Mouse (Mus musculus) regulatory T cell (primary cell): ENCODE data around the gene Sik3.
"Not testable (repeated sequence)": the region's sequence is repeated elsewhere in the genome, so short reads cannot be mapped to it uniquely, and the experiment has no call there.

Experiments used
- in situ Hi-C: fragments of 300-600 bp; cut with MboI, MseI; formaldehyde crosslinking; loops from one replicate; pipeline ENCODE4 v1.15.1; 2025; ENCODE audit warnings: high pct_unique_total_duplicates

Gene Sik3

GRCm38 (mm10) chr9:46150116-46150515 lies 137.5 kb downstream of the Sik3 start:
- in situ Hi-C loops, result no loop called here

GRCm38 (mm10) chr9:46150890-46151703 lies 138.5 kb downstream of the Sik3 start:
- in situ Hi-C loops, result no loop called here

- in situ Hi-C loops, result no loop called here
Observed at GRCm38 (mm10) chr9:46151704-46152040, 139.1 kb downstream of the Sik3 start.

GRCm38 (mm10) chr9:46152067-46153015 lies 139.7 kb downstream of the Sik3 start:
- in situ Hi-C loops, result no loop called here

GRCm38 (mm10) chr9:46154469-46154868 lies 141.8 kb downstream of the Sik3 start:
- in situ Hi-C loops, result no loop called here

- in situ Hi-C loops, result no loop called here
Observed at GRCm38 (mm10) chr9:46155026-46155425, 142.4 kb downstream of the Sik3 start.

GRCm38 (mm10) chr9:46155818-46156217 lies 143.2 kb downstream of the Sik3 start:
- in situ Hi-C loops, result not testable (repeated sequence)

- in situ Hi-C loops, result no loop called here
Observed at GRCm38 (mm10) chr9:46156711-46157110, 144.1 kb downstream of the Sik3 start.

- in situ Hi-C loops, result no loop called here
Observed at GRCm38 (mm10) chr9:46158273-46158813, 145.7 kb downstream of the Sik3 start.

GRCm38 (mm10) chr9:46163430-46163829 lies 150.8 kb downstream of the Sik3 start:
- in situ Hi-C loops, result no loop called here

- in situ Hi-C loops, result no loop called here
Observed at GRCm38 (mm10) chr9:46168802-46169201, 156.2 kb downstream of the Sik3 start.

- in situ Hi-C loops, result no loop called here
Observed at GRCm38 (mm10) chr9:46172251-46172650, 159.6 kb downstream of the Sik3 start.

GRCm38 (mm10) chr9:46172953-46173352 lies 160.3 kb downstream of the Sik3 start:
- in situ Hi-C loops, result no loop called here

- in situ Hi-C loops, result no loop called here
Observed at GRCm38 (mm10) chr9:46173919-46174318, 161.3 kb downstream of the Sik3 start.

- in situ Hi-C loops, result no loop called here
Observed at GRCm38 (mm10) chr9:46174770-46175294, 162.2 kb downstream of the Sik3 start.

GRCm38 (mm10) chr9:46175300-46175699 lies 162.7 kb downstream of the Sik3 start:
- in situ Hi-C loops, result no loop called here

GRCm38 (mm10) chr9:46175938-46176375 lies 163.3 kb downstream of the Sik3 start:
- in situ Hi-C loops, result no loop called here

- in situ Hi-C loops, result no loop called here
Observed at GRCm38 (mm10) chr9:46176613-46177012, 164.0 kb downstream of the Sik3 start.

- in situ Hi-C loops, result no loop called here
Observed at GRCm38 (mm10) chr9:46178595-46178994, 166.0 kb downstream of the Sik3 start.

- in situ Hi-C loops, result no loop called here
Observed at GRCm38 (mm10) chr9:46181297-46181696, 168.7 kb downstream of the Sik3 start.

- in situ Hi-C loops, result no loop called here
Observed at GRCm38 (mm10) chr9:46184542-46184941, 171.9 kb downstream of the Sik3 start.

GRCm38 (mm10) chr9:46185191-46185590 lies 172.6 kb downstream of the Sik3 start:
- in situ Hi-C loops, result no loop called here
